9 mouse cellular contexts compared by ENCODE assay signal in the genomic region with DNA sequence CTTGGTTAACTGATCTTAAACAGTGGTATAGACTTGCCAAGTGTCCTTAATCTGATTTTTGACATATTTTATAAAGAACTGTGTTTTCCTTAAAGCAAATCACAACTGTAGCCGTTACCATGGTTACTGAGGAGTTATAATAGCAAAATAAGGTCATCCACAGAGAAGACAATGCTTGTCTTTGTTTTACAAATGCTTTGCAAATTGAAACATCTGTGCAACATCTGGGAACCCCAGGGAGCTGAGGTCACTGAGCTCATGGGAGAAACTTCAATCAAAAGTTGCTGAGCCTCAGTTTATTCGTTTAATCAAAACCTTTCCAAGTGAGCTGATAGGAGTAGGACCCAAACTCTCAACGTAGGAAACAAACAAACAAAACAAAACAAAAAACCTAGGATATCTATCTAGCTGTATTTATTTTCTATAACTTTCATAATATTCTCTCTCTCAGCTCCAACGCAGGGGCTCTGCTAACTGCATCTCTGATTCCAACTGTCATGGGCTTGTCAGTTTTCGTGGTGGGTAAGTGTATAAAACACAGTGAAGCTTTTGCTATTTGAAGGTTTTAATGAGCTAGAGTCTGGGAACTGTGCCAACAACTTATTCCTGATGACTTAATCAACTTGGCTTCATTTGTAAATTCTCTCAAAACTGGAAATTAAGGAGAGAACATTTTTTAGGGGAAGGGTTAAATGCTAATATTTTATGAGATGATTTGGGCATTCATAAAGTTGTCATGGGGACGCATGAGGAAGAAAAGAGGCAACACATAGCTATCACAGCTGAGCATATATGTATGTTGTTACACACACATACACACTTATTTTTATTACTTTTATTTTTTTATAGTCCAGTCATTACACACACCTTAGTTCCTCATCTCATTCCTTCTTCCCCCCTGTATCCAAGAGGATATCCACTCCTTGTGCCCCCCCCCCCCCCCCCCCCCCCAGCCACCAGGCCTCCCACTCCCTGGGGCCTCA.
DNase-seq lines count a peak whose midpoint lies in the region; ATAC-seq and TF ChIP-seq lines count a peak whose summit lies in the region.
"Had no signal": no experiment of that assay in that cellular context is flagged by ENCODE, and none has a peak within 500 bp of the region (broad histone marks: within the 10 kb centered on the region; RNA-seq: fewer than 3 reads in every experiment).

No protein-coding gene starts in this region.

- peak; percentile 33 for DNase-seq in layer of hippocampus, adult 9-10 months (ENCODE audit: low spot score)
- DNase-seq in layer of hippocampus, postnatal 36 days = no peak
- DNase-seq in ZHBTc4 (ENCODE audit: low read depth, low spot score) = peak; percentile 21
- peak; percentile 91 for DNase-seq in limb, embryonic 14.5 days (ENCODE audit: low spot score)
- no peak for DNase-seq in thymus, postnatal 36 days
- no peak for DNase-seq in adrenal gland, postnatal 25 days

- no peak overlapping the region for H3K9ac ChIP-seq in embryonic facial prominence, embryonic 13.5 days
- H3K9ac ChIP-seq in limb, embryonic 14.5 days (ENCODE audit: low read depth, low read length, severe bottlenecking) = no peak overlapping the region
- H3K9ac ChIP-seq in kidney, embryonic 15.5 days = no peak overlapping the region
- H3K9ac ChIP-seq: stomach, embryonic 15.5 days had no signal

- no peaks in the 10 kb centered on the region for H3K36me3 ChIP-seq in embryonic facial prominence, embryonic 13.5 days
- no peaks in the 10 kb centered on the region for H3K36me3 ChIP-seq in limb, embryonic 14.5 days (ENCODE audit: control insufficient read depth, insufficient read depth, low read length)
- H3K36me3 ChIP-seq in kidney, embryonic 15.5 days = no peaks in the 10 kb centered on the region
- H3K36me3 ChIP-seq: stomach, embryonic 15.5 days had no signal

- peaks cover 17% of the 10 kb centered on the region; the same call in 1 of the 2 replicates for H3K4me1 ChIP-seq in embryonic facial prominence, embryonic 13.5 days
- H3K4me1 ChIP-seq in limb, embryonic 14.5 days (ENCODE audit: control insufficient read depth, insufficient read depth, low read length) = peaks cover 11% of the 10 kb centered on the region
- H3K4me1 ChIP-seq in kidney, embryonic 15.5 days = 0 out of 2 replicates have a peak, but pooled peaks cover 4% of the 10 kb centered on the region
- H3K4me1 ChIP-seq: stomach, embryonic 15.5 days had no signal

- no peaks in the 10 kb centered on the region for H3K27me3 ChIP-seq in embryonic facial prominence, embryonic 13.5 days
- no peaks in the 10 kb centered on the region for H3K27me3 ChIP-seq in limb, embryonic 14.5 days (ENCODE audit: control insufficient read depth, insufficient read depth, low read length)
- no peaks in the 10 kb centered on the region for H3K27me3 ChIP-seq in kidney, embryonic 15.5 days
- H3K27me3 ChIP-seq: stomach, embryonic 15.5 days had no signal

- no peaks in the 10 kb centered on the region for H3K9me3 ChIP-seq in embryonic facial prominence, embryonic 13.5 days
- no peaks in the 10 kb centered on the region for H3K9me3 ChIP-seq in limb, embryonic 14.5 days (ENCODE audit: control insufficient read depth, low read length)
- H3K9me3 ChIP-seq in kidney, embryonic 15.5 days (replicated peaks) = no peaks in the 10 kb centered on the region
- H3K9me3 ChIP-seq: stomach, embryonic 15.5 days had no signal

- no peak for TF ChIP-seq POLR2A in limb, embryonic 14.5 days (IDR thresholded peaks at IDR 0.05; ENCODE audit: borderline replicate concordance, extremely low read depth, insufficient read depth, insufficient read length)

- H3K27ac ChIP-seq in embryonic facial prominence, embryonic 13.5 days = peak overlapping the region; percentile 82
- H3K27ac ChIP-seq in limb, embryonic 14.5 days (replicated peaks; ENCODE audit: low read depth, low read length) = peak overlapping the region; percentile 82
- no peak overlapping the region for H3K27ac ChIP-seq in kidney, embryonic 15.5 days
- H3K27ac ChIP-seq: stomach, embryonic 15.5 days had no signal

- no peak overlapping the region for H3K4me2 ChIP-seq in embryonic facial prominence, embryonic 13.5 days
- no peak overlapping the region for H3K4me2 ChIP-seq in limb, embryonic 14.5 days (replicated peaks; ENCODE audit: low read depth, low read length, severe bottlenecking)
- H3K4me2 ChIP-seq in kidney, embryonic 15.5 days = no peak overlapping the region
- H3K4me2 ChIP-seq: stomach, embryonic 15.5 days had no signal

- WGBS in embryonic facial prominence, embryonic 13.5 days = 14% methylated on average over 6 of the region's 6 CpGs
- 17% methylated on average over 6 of the region's 6 CpGs for WGBS in limb, embryonic 14.5 days
- WGBS in kidney, embryonic 15.5 days = 52% methylated on average over 6 of the region's 6 CpGs

- H3K4me3 ChIP-seq in embryonic facial prominence, embryonic 13.5 days = no peak overlapping the region
- no peak overlapping the region for H3K4me3 ChIP-seq in limb, embryonic 14.5 days (replicated peaks; ENCODE audit: low read length)
- no peak overlapping the region for H3K4me3 ChIP-seq in kidney, embryonic 15.5 days (replicated peaks)
- H3K4me3 ChIP-seq: stomach, embryonic 15.5 days had no signal

- ATAC-seq in embryonic facial prominence, embryonic 13.5 days (ENCODE audit: insufficient number of reproducible peaks, insufficient read depth, low FRiP score, low TSS enrichment, low read depth) = no peak
- peak; percentile 89 for ATAC-seq in limb, embryonic 14.5 days (ENCODE audit: low FRiP score, low read depth)
- no peak for ATAC-seq in kidney, embryonic 15.5 days (replicated peaks; ENCODE audit: low FRiP score)

Comparison
In these comparisons a context has a peak if more than half of its experiments do, and no peak if none do; other contexts are left out.
1. DNase-seq: peak in layer of hippocampus, adult 9-10 months (single experiment), ZHBTc4 (single experiment) and limb, embryonic 14.5 days (single experiment); none in layer of hippocampus, postnatal 36 days (0 of 2), thymus, postnatal 36 days (0 of 2) and adrenal gland, postnatal 25 days (single experiment).